Mouse (Mus musculus): Measurements from ENCODE around the gene Ttc7b. TPM values are rescaled to one million over a fixed set of nuclear protein-coding genes. Genes with fewer than 3 reads are reported as not detected.

Ttc7b gene
- polyA plus RNA-seq, 1 experiment from 2014 or later, result 6.6 TPM

GRCm38 (mm10) chr12:100392466-100392865 lies 128.2 kb downstream of the Ttc7b start:
- no peaks in the 10 kb centered on the region for H3K9me3 ChIP-seq (ENCODE audit: low read length)
- H3K36me3 ChIP-seq (ENCODE audit: insufficient read depth, low read length), result peaks cover 6% of the 10 kb centered on the region; the same call in 1 of the 2 replicates
- H3K9ac ChIP-seq (replicated peaks; ENCODE audit: low read depth), result no peak overlapping the region
- H3K4me1 ChIP-seq (ENCODE audit: insufficient read depth, low read depth, low read length), result no peaks in the 10 kb centered on the region
- 79% methylated on average over 5 of the region's 5 CpGs for WGBS
- H3K27ac ChIP-seq (ENCODE audit: low read length), result no peak overlapping the region
- DNase-seq (ENCODE audit: low spot score) (peak; percentile 15), ATAC-seq (no peak)
- no peak overlapping the region for H3K4me3 ChIP-seq (ENCODE audit: low read depth, low read length)
- H3K27me3 ChIP-seq (replicated peaks; ENCODE audit: insufficient read depth, low read length), result no peaks in the 10 kb centered on the region
- no peak overlapping the region for H3K4me2 ChIP-seq (replicated peaks; ENCODE audit: low read depth, low read length)
- no peak for TF ChIP-seq CTCF (IDR thresholded peaks at IDR 0.05)
- TF ChIP-seq EP300 (IDR thresholded peaks at IDR 0.05), result no peak

- H3K27ac ChIP-seq (ENCODE audit: low read length), result 0 out of 2 replicates have a peak overlapping the region, but pooled peaks have one; percentile 26
- no peaks in the 10 kb centered on the region for H3K9me3 ChIP-seq (ENCODE audit: low read length)
- no peak for TF ChIP-seq CTCF (IDR thresholded peaks at IDR 0.05)
- TF ChIP-seq EP300 (IDR thresholded peaks at IDR 0.05), result no peak
- H3K4me2 ChIP-seq (replicated peaks; ENCODE audit: low read depth, low read length), result no peak overlapping the region
- WGBS, result 68% methylated on average over 9 of the region's 9 CpGs
- H3K4me1 ChIP-seq (ENCODE audit: insufficient read depth, low read depth, low read length), result no peaks in the 10 kb centered on the region
- ATAC-seq, result peak; percentile 18; the same call in 1 of the 2 replicates
- peaks cover 6% of the 10 kb centered on the region; the same call in 1 of the 2 replicates for H3K36me3 ChIP-seq (ENCODE audit: insufficient read depth, low read length)
- no peak overlapping the region for H3K9ac ChIP-seq (replicated peaks; ENCODE audit: low read depth)
- H3K4me3 ChIP-seq (ENCODE audit: low read depth, low read length), result no peak overlapping the region
- no peaks in the 10 kb centered on the region for H3K27me3 ChIP-seq (replicated peaks; ENCODE audit: insufficient read depth, low read length)
- DNase-seq (ENCODE audit: low spot score), result peak; percentile 29
These were observed 128.7 kb downstream of the Ttc7b start for GRCm38 (mm10) chr12:100391890-100392289.

GRCm38 (mm10) chr12:100389878-100390710 lies 130.5 kb downstream of the Ttc7b start:
- Histone ChIP-seq H3K36me3 (ENCODE audit: insufficient read depth, low read length) (peaks cover 6% of the 10 kb centered on the region; the same call in 1 of the 2 replicates), H3K4me3 (ENCODE audit: low read depth, low read length) (no peak overlapping the region), H3K27me3 (replicated peaks; ENCODE audit: insufficient read depth, low read length) (no peaks in the 10 kb centered on the region), H3K4me2 (replicated peaks; ENCODE audit: low read depth, low read length) (no peak overlapping the region), H3K9me3 (ENCODE audit: low read length) (no peaks in the 10 kb centered on the region), H3K4me1 (ENCODE audit: insufficient read depth, low read depth, low read length) (no peaks in the 10 kb centered on the region), H3K27ac (ENCODE audit: low read length) (peak overlapping the region; percentile 26; the same call in 1 of the 2 replicates), H3K9ac (replicated peaks; ENCODE audit: low read depth) (no peak overlapping the region)
- DNase-seq (ENCODE audit: low spot score) (peak; percentile 76), ATAC-seq (peak; percentile 88)
- no peak for TF ChIP-seq EP300 (IDR thresholded peaks at IDR 0.05)
- TF ChIP-seq CTCF (IDR thresholded peaks at IDR 0.05), result 0 out of 2 replicates have a peak, but pooled peaks have one; percentile 3
- 64% methylated on average over 12 of the region's 12 CpGs for WGBS

GRCm38 (mm10) chr12:100386259-100386658 lies 134.4 kb downstream of the Ttc7b start:
- Histone ChIP-seq H3K36me3 (ENCODE audit: insufficient read depth, low read length) (peaks cover 20% of the 10 kb centered on the region; the same call in 1 of the 2 replicates), H3K27me3 (replicated peaks; ENCODE audit: insufficient read depth, low read length) (no peaks in the 10 kb centered on the region), H3K9ac (replicated peaks; ENCODE audit: low read depth) (no peak overlapping the region), H3K4me1 (ENCODE audit: insufficient read depth, low read depth, low read length) (no peaks in the 10 kb centered on the region), H3K4me3 (ENCODE audit: low read depth, low read length) (no peak overlapping the region), H3K4me2 (replicated peaks; ENCODE audit: low read depth, low read length) (no peak overlapping the region), H3K9me3 (ENCODE audit: low read length) (no peaks in the 10 kb centered on the region), H3K27ac (ENCODE audit: low read length) (no peak overlapping the region)
- no peak for ATAC-seq
- WGBS, result 48% methylated on average over 3 of the region's 3 CpGs
- DNase-seq (ENCODE audit: low spot score), result peak; percentile 8
- TF ChIP-seq CTCF (IDR thresholded peaks at IDR 0.05) (no peak), EP300 (IDR thresholded peaks at IDR 0.05) (no peak)

- Histone ChIP-seq H3K9ac (replicated peaks; ENCODE audit: low read depth) (no peak overlapping the region), H3K36me3 (ENCODE audit: insufficient read depth, low read length) (peaks cover 20% of the 10 kb centered on the region; the same call in 1 of the 2 replicates), H3K9me3 (ENCODE audit: low read length) (no peaks in the 10 kb centered on the region), H3K4me3 (ENCODE audit: low read depth, low read length) (no peak overlapping the region), H3K4me1 (ENCODE audit: insufficient read depth, low read depth, low read length) (no peaks in the 10 kb centered on the region), H3K4me2 (replicated peaks; ENCODE audit: low read depth, low read length) (no peak overlapping the region), H3K27me3 (replicated peaks; ENCODE audit: insufficient read depth, low read length) (no peaks in the 10 kb centered on the region), H3K27ac (ENCODE audit: low read length) (no peak overlapping the region)
- TF ChIP-seq EP300 (IDR thresholded peaks at IDR 0.05) (no peak), CTCF (IDR thresholded peaks at IDR 0.05) (no peak)
- DNase-seq (ENCODE audit: low spot score), result no peak
- ATAC-seq, result no peak
These were observed 138.1 kb downstream of the Ttc7b start for GRCm38 (mm10) chr12:100382526-100382925.

GRCm38 (mm10) chr12:100381941-100382340 lies 138.7 kb downstream of the Ttc7b start:
- no peak for ATAC-seq
- H3K9ac ChIP-seq (replicated peaks; ENCODE audit: low read depth), result no peak overlapping the region
- TF ChIP-seq EP300 (IDR thresholded peaks at IDR 0.05), result no peak
- H3K36me3 ChIP-seq (ENCODE audit: insufficient read depth, low read length), result peaks cover 20% of the 10 kb centered on the region; the same call in 1 of the 2 replicates
- no peak for DNase-seq (ENCODE audit: low spot score)
- no peak overlapping the region for H3K27ac ChIP-seq (ENCODE audit: low read length)
- no peaks in the 10 kb centered on the region for H3K27me3 ChIP-seq (replicated peaks; ENCODE audit: insufficient read depth, low read length)
- H3K9me3 ChIP-seq (ENCODE audit: low read length), result no peaks in the 10 kb centered on the region
- 63% methylated on average over 6 of the region's 6 CpGs for WGBS
- H3K4me1 ChIP-seq (ENCODE audit: insufficient read depth, low read depth, low read length), result no peaks in the 10 kb centered on the region
- no peak overlapping the region for H3K4me3 ChIP-seq (ENCODE audit: low read depth, low read length)
- no peak overlapping the region for H3K4me2 ChIP-seq (replicated peaks; ENCODE audit: low read depth, low read length)
